In the genomic region with DNA sequence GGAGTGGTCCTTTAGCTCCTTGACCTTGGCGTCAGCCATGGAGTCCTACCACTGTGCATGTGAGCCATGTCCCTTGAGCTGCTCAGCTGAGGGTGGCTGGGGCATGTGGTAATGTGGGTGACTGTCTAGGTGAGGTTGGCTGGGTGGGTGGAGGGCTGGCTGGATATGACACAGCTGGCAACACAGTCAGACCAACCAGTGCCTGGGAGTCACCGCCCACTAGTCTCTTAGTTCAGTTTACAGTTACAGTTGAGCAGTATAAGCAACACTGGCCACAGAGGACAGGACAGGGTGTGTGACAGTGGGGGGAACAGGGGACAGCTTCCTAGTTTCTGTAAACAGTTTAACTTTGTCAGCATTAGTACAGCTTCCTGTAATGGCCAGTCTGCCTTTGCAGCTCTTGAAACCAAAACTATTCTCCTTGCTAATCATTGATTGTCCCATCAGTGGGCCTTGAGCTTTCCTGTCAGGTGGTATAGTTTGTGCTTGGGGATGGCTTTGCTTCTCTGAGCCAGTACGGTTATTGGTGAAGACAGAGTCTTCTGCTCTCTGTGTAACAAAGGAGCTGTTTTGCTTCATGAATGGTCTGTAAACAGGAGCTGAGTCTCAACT, we compare ENCODE assay signal across 13 mouse cellular contexts. TPM values are rescaled to one million over a fixed set of nuclear protein-coding genes. Genes with fewer than 3 reads are reported as not detected.
DNase-seq lines count a peak whose midpoint lies in the region; ATAC-seq and TF ChIP-seq lines count a peak whose summit lies in the region.
"Had no signal": no experiment of that assay in that cellular context is flagged by ENCODE, and none has a peak within 500 bp of the region (broad histone marks: within the 10 kb centered on the region; RNA-seq: fewer than 3 reads in every experiment).

No protein-coding gene starts in this region.

- peak overlapping the region; percentile 21; the same call in 1 of the 2 replicates for H3K4me2 ChIP-seq in lung, embryonic 15.5 days
- no peak overlapping the region for H3K4me2 ChIP-seq in stomach, postnatal 0 days (replicated peaks; ENCODE audit: low read depth)
- H3K4me2 ChIP-seq in midbrain, embryonic 13.5 days (replicated peaks) = no peak overlapping the region
- H3K4me2 ChIP-seq: midbrain, embryonic 12.5 days had no signal

- DNase-seq in cerebellum, adult 11-12 months = peak; percentile 28
- no peak for DNase-seq in cerebellum, adult 11 months
- DNase-seq in spleen, adult 2 months (ENCODE audit: low read depth in 1 of 2, low spot score in 2 of 2) = no peak
- DNase-seq in spleen, adult 12 weeks (ENCODE audit: low spot score) = no peak
- peak; percentile 47 for DNase-seq in stomach, postnatal 0 days (ENCODE audit: low spot score)
- no peak for DNase-seq in cerebellum, adult 2 months
- DNase-seq: spleen, adult 18-20 months had no signal

- H3K36me3 ChIP-seq in spleen, adult 2 months (ENCODE audit: control insufficient read depth, insufficient read depth, low read length) = peaks cover 15% of the 10 kb centered on the region
- H3K36me3 ChIP-seq in lung, embryonic 15.5 days = peaks cover 30% of the 10 kb centered on the region
- peaks cover 2% of the 10 kb centered on the region; the same call in 1 of the 2 replicates for H3K36me3 ChIP-seq in stomach, postnatal 0 days (ENCODE audit: control insufficient read depth, insufficient read depth, low read length)
- peaks cover 47% of the 10 kb centered on the region for H3K36me3 ChIP-seq in midbrain, embryonic 13.5 days

- no peak for TF ChIP-seq EP300 in stomach, postnatal 0 days (optimal IDR thresholded peaks at IDR 0.05)

- H3K4me1 ChIP-seq in spleen, adult 2 months (ENCODE audit: control insufficient read depth, insufficient read depth, insufficient read length) = peaks cover 26% of the 10 kb centered on the region
- H3K4me1 ChIP-seq in lung, embryonic 15.5 days = peaks cover 50% of the 10 kb centered on the region
- H3K4me1 ChIP-seq in stomach, postnatal 0 days (replicated peaks; ENCODE audit: control insufficient read depth, insufficient read depth) = peaks cover 11% of the 10 kb centered on the region
- peaks cover 58% of the 10 kb centered on the region for H3K4me1 ChIP-seq in midbrain, embryonic 13.5 days (replicated peaks)
- peaks cover 25% of the 10 kb centered on the region for H3K4me1 ChIP-seq in cerebellum, adult 2 months (ENCODE audit: control insufficient read depth, insufficient read depth, low read length)

- no peak for TF ChIP-seq POLR2A in spleen, adult 2 months (IDR thresholded peaks at IDR 0.05; ENCODE audit: low read depth, low read length)
- TF ChIP-seq POLR2A in cerebellum, adult 2 months (IDR thresholded peaks at IDR 0.05; ENCODE audit: borderline replicate concordance, insufficient read depth, low read length) = no peak

- 39% methylated on average over 3 of the region's 3 CpGs for WGBS in spleen, adult 2 months
- WGBS in lung, embryonic 15.5 days = 62% methylated on average over 3 of the region's 3 CpGs
- 65% methylated on average over 3 of the region's 3 CpGs for WGBS in stomach, postnatal 0 days
- 92% methylated on average over 3 of the region's 3 CpGs for WGBS in midbrain, embryonic 13.5 days
- WGBS in cerebellum, adult 2 months = 59% methylated on average over 3 of the region's 3 CpGs

- peak overlapping the region; percentile 63 for H3K27ac ChIP-seq in spleen, adult 2 months (ENCODE audit: insufficient read depth, low read length)
- peak overlapping the region; percentile 56 for H3K27ac ChIP-seq in lung, embryonic 15.5 days
- peak overlapping the region; percentile 24; the same call in 1 of the 2 replicates for H3K27ac ChIP-seq in stomach, postnatal 0 days (replicated peaks)
- H3K27ac ChIP-seq in midbrain, embryonic 13.5 days = no peak overlapping the region
- H3K27ac ChIP-seq in cerebellum, adult 2 months (ENCODE audit: insufficient read depth, low read length) = no peak overlapping the region
- H3K27ac ChIP-seq: midbrain, embryonic 12.5 days had no signal

- no peaks in the 10 kb centered on the region for H3K9me3 ChIP-seq in lung, embryonic 15.5 days
- H3K9me3 ChIP-seq in stomach, postnatal 0 days (ENCODE audit: control insufficient read depth, low read length) = no peaks in the 10 kb centered on the region
- no peaks in the 10 kb centered on the region for H3K9me3 ChIP-seq in midbrain, embryonic 13.5 days
- H3K9me3 ChIP-seq: midbrain, embryonic 12.5 days had no signal

- no peak overlapping the region for H3K4me3 ChIP-seq in spleen, adult 2 months (ENCODE audit: extremely low read depth, insufficient read depth, insufficient read length)
- H3K4me3 ChIP-seq in lung, embryonic 15.5 days = no peak overlapping the region
- no peak overlapping the region for H3K4me3 ChIP-seq in stomach, postnatal 0 days (ENCODE audit: low read depth, low read length)
- no peak overlapping the region for H3K4me3 ChIP-seq in midbrain, embryonic 13.5 days (replicated peaks)
- H3K4me3 ChIP-seq in cerebellum, adult 2 months (replicated peaks; ENCODE audit: insufficient read depth, low read depth, low read length) = no peak overlapping the region
- H3K4me3 ChIP-seq: erythroblast, embryonic 14.5 days; midbrain, embryonic 12.5 days had no signal

- no peak overlapping the region for H3K9ac ChIP-seq in lung, embryonic 15.5 days
- H3K9ac ChIP-seq in stomach, postnatal 0 days (ENCODE audit: low read length) = no peak overlapping the region
- H3K9ac ChIP-seq in midbrain, embryonic 13.5 days (replicated peaks) = no peak overlapping the region
- H3K9ac ChIP-seq: midbrain, embryonic 12.5 days had no signal

- ATAC-seq in lung, embryonic 15.5 days (ENCODE audit: borderline replicate concordance, extremely low read depth, low FRiP score, low TSS enrichment) = peak; percentile 79; the same call in 1 of the 2 replicates
- peak; percentile 72 for ATAC-seq in stomach, postnatal 0 days (ENCODE audit: low FRiP score, low TSS enrichment)
- ATAC-seq in midbrain, embryonic 13.5 days = no peak

- TF ChIP-seq CTCF in spleen, adult 2 months (IDR thresholded peaks at IDR 0.05; ENCODE audit: extremely low read depth, insufficient read depth, insufficient read length, insufficient replicate concordance) = no peak
- TF ChIP-seq CTCF in stomach, postnatal 0 days (IDR thresholded peaks at IDR 0.05; ENCODE audit: low read depth) = no peak
- TF ChIP-seq CTCF in cerebellum, adult 2 months (IDR thresholded peaks at IDR 0.05; ENCODE audit: borderline replicate concordance, insufficient read depth, low read depth, low read length) = no peak

- no peaks in the 10 kb centered on the region for H3K27me3 ChIP-seq in spleen, adult 2 months (ENCODE audit: control insufficient read depth, insufficient read depth, low read length)
- H3K27me3 ChIP-seq in lung, embryonic 15.5 days = no peaks in the 10 kb centered on the region
- H3K27me3 ChIP-seq in stomach, postnatal 0 days (ENCODE audit: control insufficient read depth, insufficient read depth, low read length) = no peaks in the 10 kb centered on the region
- no peaks in the 10 kb centered on the region for H3K27me3 ChIP-seq in midbrain, embryonic 13.5 days
- H3K27me3 ChIP-seq in cerebellum, adult 2 months (ENCODE audit: control insufficient read depth, insufficient read depth, low read length) = no peaks in the 10 kb centered on the region
- H3K27me3 ChIP-seq: CH12.LX; midbrain, embryonic 12.5 days had no signal

RNA-seq across cellular contexts. Expression of gene Gna13, which starts 6.5 kb away (rescaled TPM):
- 22.0 and 29.8 TPM in 2 replicates for polyA plus RNA-seq in spleen, adult 2 months (2012; rRNA removed)
- polyA plus RNA-seq in lung, embryonic 15.5 days (2015; fragmentation: Nextera tagmentation; extraction: Ambion mirVana) = 25.5 and 27.8 TPM in 2 replicates
- 46.5 and 49.5 TPM in 2 replicates for polyA plus RNA-seq in stomach, postnatal 0 days (2015; fragmentation: Nextera tagmentation; extraction: Ambion mirVana)
- 16.2 and 16.4 TPM in 2 replicates for polyA plus RNA-seq in midbrain, embryonic 13.5 days (2015; fragmentation: Nextera tagmentation; extraction: Ambion mirVana)
- 35.6 and 37.5 TPM in 2 replicates for polyA plus RNA-seq in cerebellum, adult 2 months (2012; rRNA removed)

RNA-seq across cellular contexts. Expression of gene 9930022D16Rik, which starts 44.6 kb away (rescaled TPM):
- not detected in 2 replicates for polyA plus RNA-seq in spleen, adult 2 months (2012; rRNA removed)
- not detected in 2 replicates for polyA plus RNA-seq in lung, embryonic 15.5 days (2015; fragmentation: Nextera tagmentation; extraction: Ambion mirVana)
- not detected in 2 replicates for polyA plus RNA-seq in stomach, postnatal 0 days (2015; fragmentation: Nextera tagmentation; extraction: Ambion mirVana)
- not detected in 2 replicates for polyA plus RNA-seq in midbrain, embryonic 13.5 days (2015; fragmentation: Nextera tagmentation; extraction: Ambion mirVana)
- not detected in 2 replicates for polyA plus RNA-seq in cerebellum, adult 2 months (2012; rRNA removed)
- polyA plus RNA-seq: hindbrain, embryonic 11.5 days; midbrain, embryonic 12.5 days had no signal

RNA-seq across cellular contexts. Expression of gene Amz2, which starts 56.6 kb away (rescaled TPM):
- 14.4 and 16.5 TPM in 2 replicates for polyA plus RNA-seq in spleen, adult 2 months (2012; rRNA removed)
- polyA plus RNA-seq in lung, embryonic 15.5 days (2015; fragmentation: Nextera tagmentation; extraction: Ambion mirVana) = 41.4 and 44.2 TPM in 2 replicates
- polyA plus RNA-seq in stomach, postnatal 0 days (2015; fragmentation: Nextera tagmentation; extraction: Ambion mirVana) = 21.5 and 22.1 TPM in 2 replicates
- polyA plus RNA-seq in midbrain, embryonic 13.5 days (2015; fragmentation: Nextera tagmentation; extraction: Ambion mirVana) = 53.1 and 53.5 TPM in 2 replicates
- 63.8 and 64.1 TPM in 2 replicates for polyA plus RNA-seq in cerebellum, adult 2 months (2012; rRNA removed)

Comparison
In these comparisons a context has a peak if more than half of its experiments do, and no peak if none do; other contexts are left out.
1. DNase-seq: peak in cerebellum, adult 11-12 months (single experiment) and stomach, postnatal 0 days (single experiment); none in cerebellum, adult 11 months (single experiment), spleen, adult 2 months (0 of 2), spleen, adult 12 weeks (single experiment) and cerebellum, adult 2 months (0 of 2).
2. H3K27ac ChIP-seq: peak in spleen, adult 2 months (single experiment), lung, embryonic 15.5 days (single experiment) and stomach, postnatal 0 days (single experiment); none in midbrain, embryonic 13.5 days (single experiment) and cerebellum, adult 2 months (single experiment).